Mouse (Mus musculus): ENCODE data around the gene Dnajc14.

DNA sequence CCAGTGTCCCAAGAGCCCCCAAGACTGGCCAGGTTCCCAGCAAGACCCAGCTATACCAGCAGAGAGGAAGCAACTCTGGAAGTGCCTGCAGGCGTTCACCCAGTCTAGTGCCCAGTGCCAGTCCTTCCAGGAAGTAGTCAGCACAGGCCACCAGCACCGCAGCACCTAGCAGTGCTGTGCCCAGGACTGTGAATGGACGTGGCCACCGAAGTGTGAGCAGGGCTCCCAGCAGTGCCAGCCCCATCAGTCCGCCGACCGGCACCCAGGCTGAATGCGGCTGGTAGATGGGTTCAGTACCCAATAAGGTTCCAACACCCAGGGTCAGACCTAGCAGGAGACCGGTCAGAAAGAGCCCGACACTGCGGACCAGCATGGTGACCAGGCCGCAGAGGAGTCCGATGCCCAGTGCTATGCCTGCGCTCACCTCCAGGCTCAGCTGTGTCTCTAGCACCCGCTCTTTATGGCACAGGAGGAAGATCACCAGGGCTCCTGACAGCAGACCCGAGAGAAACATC lies 1.8 kb upstream of the Dnajc14 start:
- TF ChIP-seq CTCF (IDR thresholded peaks at IDR 0.05; ENCODE audit: control insufficient read depth, insufficient read depth, insufficient read length), result no peak
- no peak for TF ChIP-seq MAX (IDR thresholded peaks at IDR 0.05)
- TF ChIP-seq CEBPB (IDR thresholded peaks at IDR 0.05; ENCODE audit: low read depth), result no peak
- no peak for TF ChIP-seq MYOG (IDR thresholded peaks at IDR 0.05; ENCODE audit: control insufficient read depth, extremely low read depth, insufficient read length)
- TF ChIP-seq USF1 (IDR thresholded peaks at IDR 0.05; ENCODE audit: low read depth), result no peak

Data from C2C12 (cell line).